Mouse (Mus musculus): ENCODE data around the gene Zfp507. TPM values are rescaled to one million over a fixed set of nuclear protein-coding genes. Genes with fewer than 3 reads are reported as not detected.

Gene Zfp507
- polyA plus RNA-seq, 1 experiment from 2014 or later = 12.2 TPM

- WGBS = 75% methylated on average over 12 of the region's 12 CpGs
- H3K4me1 ChIP-seq (replicated peaks; ENCODE audit: insufficient read depth, low read length) = no peaks in the 10 kb centered on the region
- no peak overlapping the region for H3K4me2 ChIP-seq (ENCODE audit: low read length)
- H3K27ac ChIP-seq = no peak overlapping the region
- H3K9me3 ChIP-seq (replicated peaks; ENCODE audit: low read length) = no peaks in the 10 kb centered on the region
- no peak overlapping the region for H3K4me3 ChIP-seq (replicated peaks; ENCODE audit: low read depth, low read length)
- no peak for ATAC-seq (replicated peaks; ENCODE audit: low FRiP score, low read depth)
- no peaks in the 10 kb centered on the region for H3K27me3 ChIP-seq (ENCODE audit: insufficient read depth, low read length)
- DNase-seq (ENCODE audit: low spot score) = no peak
- H3K9ac ChIP-seq (ENCODE audit: low read depth, low read length) = no peak overlapping the region
- H3K36me3 ChIP-seq (ENCODE audit: insufficient read depth, low read length) = peaks cover 12% of the 10 kb centered on the region; the same call in 1 of the 2 replicates
- no peak for TF ChIP-seq CTCF (IDR thresholded peaks at IDR 0.05; ENCODE audit: low read depth)
Measured at GRCm38 (mm10) chr7:35746686-35747396, 56.0 kb downstream of the Zfp507 start.

GRCm38 (mm10) chr7:35745281-35745702 is 57.5 kb downstream of the Zfp507 start:
- Histone ChIP-seq H3K4me3 (replicated peaks; ENCODE audit: low read depth, low read length) (no peak overlapping the region), H3K36me3 (ENCODE audit: insufficient read depth, low read length) (peaks cover 8% of the 10 kb centered on the region; the same call in 1 of the 2 replicates), H3K9me3 (replicated peaks; ENCODE audit: low read length) (no peaks in the 10 kb centered on the region), H3K27me3 (ENCODE audit: insufficient read depth, low read length) (no peaks in the 10 kb centered on the region), H3K27ac (no peak overlapping the region), H3K4me1 (replicated peaks; ENCODE audit: insufficient read depth, low read length) (no peaks in the 10 kb centered on the region), H3K9ac (ENCODE audit: low read depth, low read length) (no peak overlapping the region), H3K4me2 (ENCODE audit: low read length) (no peak overlapping the region)
- no peak for TF ChIP-seq CTCF (IDR thresholded peaks at IDR 0.05; ENCODE audit: low read depth)
- WGBS = 55% methylated on average over 6 of the region's 6 CpGs
- ATAC-seq (replicated peaks; ENCODE audit: low FRiP score, low read depth) (0 out of 2 replicates have a peak, but pooled peaks have one; percentile 27), DNase-seq (ENCODE audit: low spot score) (no peak)

GRCm38 (mm10) chr7:35744771-35745170 is 58.0 kb downstream of the Zfp507 start:
- Histone ChIP-seq H3K4me1 (replicated peaks; ENCODE audit: insufficient read depth, low read length) (no peaks in the 10 kb centered on the region), H3K4me2 (ENCODE audit: low read length) (no peak overlapping the region), H3K27me3 (ENCODE audit: insufficient read depth, low read length) (no peaks in the 10 kb centered on the region), H3K27ac (no peak overlapping the region), H3K9ac (ENCODE audit: low read depth, low read length) (no peak overlapping the region), H3K36me3 (ENCODE audit: insufficient read depth, low read length) (peaks cover 7% of the 10 kb centered on the region; the same call in 1 of the 2 replicates), H3K9me3 (replicated peaks; ENCODE audit: low read length) (no peaks in the 10 kb centered on the region), H3K4me3 (replicated peaks; ENCODE audit: low read depth, low read length) (no peak overlapping the region)
- no peak for ATAC-seq (replicated peaks; ENCODE audit: low FRiP score, low read depth)
- no peak for TF ChIP-seq CTCF (IDR thresholded peaks at IDR 0.05; ENCODE audit: low read depth)
- 94% methylated on average over 9 of the region's 9 CpGs for WGBS
- DNase-seq (ENCODE audit: low spot score) = no peak

GRCm38 (mm10) chr7:35742310-35742709 is 60.5 kb downstream of the Zfp507 start:
- Histone ChIP-seq H3K9me3 (replicated peaks; ENCODE audit: low read length) (no peaks in the 10 kb centered on the region), H3K4me3 (replicated peaks; ENCODE audit: low read depth, low read length) (no peak overlapping the region), H3K4me1 (replicated peaks; ENCODE audit: insufficient read depth, low read length) (no peaks in the 10 kb centered on the region), H3K4me2 (ENCODE audit: low read length) (no peak overlapping the region), H3K27me3 (ENCODE audit: insufficient read depth, low read length) (no peaks in the 10 kb centered on the region), H3K27ac (no peak overlapping the region), H3K9ac (ENCODE audit: low read depth, low read length) (no peak overlapping the region), H3K36me3 (ENCODE audit: insufficient read depth, low read length) (0 out of 2 replicates have a peak, but pooled peaks cover 4% of the 10 kb centered on the region)
- ATAC-seq (replicated peaks; ENCODE audit: low FRiP score, low read depth) (no peak), DNase-seq (ENCODE audit: low spot score) (no peak)
- WGBS = 78% methylated on average over 5 of the region's 5 CpGs
- no peak for TF ChIP-seq CTCF (IDR thresholded peaks at IDR 0.05; ENCODE audit: low read depth)

- no peaks in the 10 kb centered on the region for H3K4me1 ChIP-seq (replicated peaks; ENCODE audit: insufficient read depth, low read length)
- TF ChIP-seq CTCF (IDR thresholded peaks at IDR 0.05; ENCODE audit: low read depth) = no peak
- H3K4me2 ChIP-seq (ENCODE audit: low read length) = no peak overlapping the region
- H3K27ac ChIP-seq = no peak overlapping the region
- H3K9ac ChIP-seq (ENCODE audit: low read depth, low read length) = no peak overlapping the region
- ATAC-seq (replicated peaks; ENCODE audit: low FRiP score, low read depth) (no peak), DNase-seq (ENCODE audit: low spot score) (no peak)
- no peak overlapping the region for H3K4me3 ChIP-seq (replicated peaks; ENCODE audit: low read depth, low read length)
- WGBS = 56% methylated on average over 5 of the region's 5 CpGs
- no peaks in the 10 kb centered on the region for H3K27me3 ChIP-seq (ENCODE audit: insufficient read depth, low read length)
- 0 out of 2 replicates have a peak, but pooled peaks cover 4% of the 10 kb centered on the region for H3K36me3 ChIP-seq (ENCODE audit: insufficient read depth, low read length)
- H3K9me3 ChIP-seq (replicated peaks; ENCODE audit: low read length) = no peaks in the 10 kb centered on the region
Measured at GRCm38 (mm10) chr7:35741858-35742257, 60.9 kb downstream of the Zfp507 start.

GRCm38 (mm10) chr7:35740489-35741230 is 62.1 kb downstream of the Zfp507 start:
- Histone ChIP-seq H3K9ac (ENCODE audit: low read depth, low read length) (no peak overlapping the region), H3K4me1 (replicated peaks; ENCODE audit: insufficient read depth, low read length) (no peaks in the 10 kb centered on the region), H3K36me3 (ENCODE audit: insufficient read depth, low read length) (0 out of 2 replicates have a peak, but pooled peaks cover 4% of the 10 kb centered on the region), H3K27ac (no peak overlapping the region), H3K4me3 (replicated peaks; ENCODE audit: low read depth, low read length) (no peak overlapping the region), H3K4me2 (ENCODE audit: low read length) (no peak overlapping the region), H3K9me3 (replicated peaks; ENCODE audit: low read length) (no peaks in the 10 kb centered on the region), H3K27me3 (ENCODE audit: insufficient read depth, low read length) (no peaks in the 10 kb centered on the region)
- ATAC-seq (replicated peaks; ENCODE audit: low FRiP score, low read depth) (no peak), DNase-seq (ENCODE audit: low spot score) (peak; percentile 54)
- peak; percentile 80 for TF ChIP-seq CTCF (IDR thresholded peaks at IDR 0.05; ENCODE audit: low read depth)
- WGBS = 41% methylated on average over 5 of the region's 5 CpGs
